Mouse (Mus musculus): ENCODE results near the gene Phf21a. TPM values are rescaled to one million over a fixed set of nuclear protein-coding genes. Genes with fewer than 3 reads are reported as not detected.
A peak's percentile ranks its signal among the peaks of the same experiment; 100 is the strongest.
"Not testable (repeated sequence)": the region's sequence is repeated elsewhere in the genome, so short reads cannot be mapped to it uniquely, and the experiment has no call there.

The Phf21a gene
- total RNA-seq, 1 experiment from 2014 or later, result 96.6 TPM

DNA sequence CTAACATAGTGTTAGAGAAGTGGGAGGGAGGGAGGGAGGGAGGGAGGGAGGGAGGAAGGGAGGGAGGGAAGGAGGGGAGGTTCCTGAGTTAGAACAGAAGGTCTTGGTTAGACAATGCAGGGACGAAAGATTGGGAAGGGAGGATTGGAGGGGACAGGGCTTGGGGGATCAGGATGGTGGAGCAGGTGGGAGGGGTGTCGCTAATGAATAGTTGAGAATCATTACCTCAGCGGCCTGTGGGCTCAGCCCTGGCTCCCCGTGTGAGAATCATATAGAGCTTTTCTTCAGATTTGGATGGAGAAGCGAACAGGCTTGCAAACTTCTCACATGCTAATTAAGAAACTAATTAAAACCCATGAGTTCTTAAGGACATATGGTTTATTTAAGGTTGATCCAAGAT, 23.3 kb upstream of the Phf21a start:
- ATAC-seq (replicated peaks; ENCODE audit: insufficient number of reproducible peaks, low FRiP score, low TSS enrichment, poor library complexity, severe bottlenecking), result no peak

DNA sequence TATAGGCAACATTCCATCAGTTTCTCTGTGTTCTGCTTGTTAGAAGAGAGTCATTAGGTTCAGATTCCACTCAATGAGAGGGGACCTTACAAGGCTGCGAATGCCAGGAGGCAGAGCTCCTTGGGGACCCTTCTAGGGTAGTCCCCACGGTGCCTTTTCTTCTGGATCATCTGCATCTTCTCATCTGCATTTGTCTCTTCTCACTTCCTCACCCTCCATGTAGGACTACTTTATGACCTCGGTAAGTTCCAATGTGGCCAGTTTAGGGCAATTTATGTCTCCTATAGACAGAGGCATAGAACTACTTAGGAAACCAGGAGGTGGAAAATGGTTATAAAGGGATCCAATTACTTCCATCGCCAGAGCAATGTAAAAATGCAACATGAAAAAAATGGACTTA, 21.8 kb upstream of the Phf21a start:
- ATAC-seq (replicated peaks; ENCODE audit: insufficient number of reproducible peaks, low FRiP score, low TSS enrichment, poor library complexity, severe bottlenecking), result no peak

GRCm38 (mm10) chr2:92076086-92076692, 16.7 kb upstream of the Phf21a start:
- ATAC-seq (replicated peaks; ENCODE audit: insufficient number of reproducible peaks, low FRiP score, low TSS enrichment, poor library complexity, severe bottlenecking), result no peak

DNA sequence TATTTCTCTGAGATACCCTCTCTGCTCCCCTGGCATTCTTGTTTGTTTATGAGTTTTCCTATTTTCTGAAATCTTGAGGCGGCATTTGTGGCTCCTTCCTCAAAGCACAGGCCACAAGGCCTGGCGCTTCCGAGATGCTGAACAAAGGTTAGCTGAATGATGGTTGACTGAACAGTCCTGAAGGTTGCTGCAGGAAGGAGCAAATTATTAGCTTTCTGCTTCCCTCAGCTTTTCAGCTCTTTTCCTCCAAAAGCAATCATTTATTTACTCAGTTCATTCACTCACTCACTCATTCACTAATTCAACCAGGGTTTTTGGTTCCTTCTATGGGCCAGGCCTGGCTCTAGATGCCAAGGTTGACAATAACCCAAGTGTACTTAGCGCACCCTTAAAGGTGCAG, 10.7 kb upstream of the Phf21a start:
- ATAC-seq (replicated peaks; ENCODE audit: insufficient number of reproducible peaks, low FRiP score, low TSS enrichment, poor library complexity, severe bottlenecking), result no peak

- no peak for ATAC-seq (replicated peaks; ENCODE audit: insufficient number of reproducible peaks, low FRiP score, low TSS enrichment, poor library complexity, severe bottlenecking)
These were observed 7.2 kb upstream of the Phf21a start for GRCm38 (mm10) chr2:92085721-92086120.

DNA sequence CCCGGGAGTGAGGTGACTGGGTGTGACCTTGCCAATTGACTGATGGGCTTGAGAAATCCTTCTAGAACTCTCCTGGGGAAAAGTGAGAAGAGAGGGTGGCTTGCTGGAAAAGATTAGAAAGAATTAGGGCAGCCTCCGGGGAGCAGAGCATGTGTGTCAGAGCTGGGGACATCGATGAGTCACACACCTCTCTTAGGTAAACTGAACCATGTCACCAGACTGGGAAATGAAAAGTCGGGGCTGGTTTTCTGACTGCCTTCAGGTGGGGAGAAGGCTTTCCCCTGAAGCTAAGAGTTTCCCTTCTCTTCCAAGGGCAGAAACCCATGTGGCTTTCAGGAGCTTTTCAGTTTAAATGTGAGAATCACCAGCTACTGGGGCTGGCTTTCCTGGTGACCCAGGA, 5.9 kb upstream of the Phf21a start:
- no peak for ATAC-seq (replicated peaks; ENCODE audit: insufficient number of reproducible peaks, low FRiP score, low TSS enrichment, poor library complexity, severe bottlenecking)

- ATAC-seq (replicated peaks; ENCODE audit: insufficient number of reproducible peaks, low FRiP score, low TSS enrichment, poor library complexity, severe bottlenecking), result no peak
These were observed 3.1 kb upstream of the Phf21a start for GRCm38 (mm10) chr2:92089782-92090181.

GRCm38 (mm10) chr2:92093503-92093902, 586 bp downstream of the Phf21a start:
- peak; percentile 90 for ATAC-seq (replicated peaks; ENCODE audit: insufficient number of reproducible peaks, low FRiP score, low TSS enrichment, poor library complexity, severe bottlenecking)

GRCm38 (mm10) chr2:92094078-92094477, 1.2 kb downstream of the Phf21a start:
- ATAC-seq (replicated peaks; ENCODE audit: insufficient number of reproducible peaks, low FRiP score, low TSS enrichment, poor library complexity, severe bottlenecking), result no peak

DNA sequence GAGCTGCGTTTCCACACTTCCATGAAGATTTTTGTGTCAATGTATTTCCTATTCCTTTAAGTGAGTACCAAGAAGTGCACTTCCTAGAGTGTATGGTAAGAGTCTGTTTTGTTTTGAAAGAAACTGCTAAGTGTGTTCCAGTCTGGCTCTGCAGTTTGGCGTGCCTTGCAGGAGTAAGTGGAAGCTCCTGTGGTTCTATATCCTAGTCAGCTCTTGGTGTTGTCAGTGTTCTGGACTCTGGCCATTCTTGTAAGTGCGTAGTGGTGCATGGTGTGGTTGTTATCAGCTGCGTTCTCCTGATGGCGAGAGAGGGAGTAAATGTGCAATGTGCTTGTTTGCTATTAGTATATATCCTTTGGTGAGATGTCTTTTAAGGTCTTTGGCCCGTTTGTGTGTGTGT, 7.9 kb downstream of the Phf21a start:
- ATAC-seq (replicated peaks; ENCODE audit: insufficient number of reproducible peaks, low FRiP score, low TSS enrichment, poor library complexity, severe bottlenecking), result no peak

- no peak for ATAC-seq (replicated peaks; ENCODE audit: insufficient number of reproducible peaks, low FRiP score, low TSS enrichment, poor library complexity, severe bottlenecking)
These were observed 31.6 kb downstream of the Phf21a start for GRCm38 (mm10) chr2:92124523-92124922.

DNA sequence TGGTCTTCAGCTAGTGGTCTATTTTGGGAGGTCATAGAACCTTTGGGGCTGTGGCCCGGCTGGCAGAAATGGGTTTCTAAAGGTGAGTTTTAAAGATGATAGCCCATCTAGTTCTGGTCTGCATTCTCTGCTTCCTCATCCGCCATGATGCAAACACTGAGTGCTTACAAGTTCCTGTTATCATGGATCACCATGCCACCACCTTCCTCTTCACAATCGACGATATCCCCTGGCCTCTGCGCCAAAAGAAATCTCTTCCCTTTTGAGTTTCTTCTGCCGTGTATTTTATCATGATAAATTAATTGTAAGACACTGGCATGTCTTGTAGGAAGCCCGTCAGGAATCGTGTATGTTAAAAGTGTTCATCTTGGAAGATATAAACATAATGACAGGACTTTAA, 32.4 kb downstream of the Phf21a start:
- ATAC-seq (replicated peaks; ENCODE audit: insufficient number of reproducible peaks, low FRiP score, low TSS enrichment, poor library complexity, severe bottlenecking), result no peak

DNA sequence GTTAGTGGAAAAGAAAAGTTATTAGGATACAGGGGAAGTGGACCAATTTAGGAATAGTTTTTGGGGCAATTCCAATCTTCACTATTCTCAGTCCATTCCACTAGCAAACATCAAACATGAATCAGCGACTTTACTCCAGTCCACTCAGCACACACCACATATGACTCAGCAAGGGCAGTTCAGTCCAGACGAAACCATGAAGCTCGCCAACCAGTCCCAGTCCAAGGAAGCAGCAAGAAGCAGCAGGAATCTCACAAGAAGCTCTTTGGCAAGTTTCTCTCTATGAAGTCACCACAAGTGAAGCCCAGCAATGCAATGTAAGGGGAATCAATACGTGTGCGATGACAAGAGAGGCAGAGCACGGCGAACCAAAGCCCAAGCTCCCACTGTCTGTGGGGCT, 37.2 kb downstream of the Phf21a start:
- no peak for ATAC-seq (replicated peaks; ENCODE audit: insufficient number of reproducible peaks, low FRiP score, low TSS enrichment, poor library complexity, severe bottlenecking)

DNA sequence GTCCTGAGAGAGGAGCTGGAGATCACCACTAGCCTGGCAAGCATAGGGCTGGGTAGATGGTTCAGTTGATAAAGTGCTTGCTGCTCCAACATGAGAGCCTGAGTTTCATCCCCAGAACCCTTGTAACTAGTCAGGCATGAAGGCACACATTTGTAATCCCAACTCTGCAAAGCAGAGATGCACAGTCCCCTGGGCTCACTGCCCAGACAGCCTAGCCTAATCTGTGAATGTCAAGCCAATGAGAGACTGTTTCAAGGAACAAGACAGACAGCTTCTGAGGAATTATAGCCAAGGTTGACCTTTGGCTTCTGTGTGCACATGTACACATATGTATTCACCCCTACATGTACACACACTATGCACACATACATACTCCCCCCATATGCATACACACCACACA, 45.8 kb downstream of the Phf21a start:
- no peak for ATAC-seq (replicated peaks; ENCODE audit: insufficient number of reproducible peaks, low FRiP score, low TSS enrichment, poor library complexity, severe bottlenecking)

- ATAC-seq (replicated peaks; ENCODE audit: insufficient number of reproducible peaks, low FRiP score, low TSS enrichment, poor library complexity, severe bottlenecking), result no peak
These were observed 46.4 kb downstream of the Phf21a start for GRCm38 (mm10) chr2:92139365-92139764.

DNA sequence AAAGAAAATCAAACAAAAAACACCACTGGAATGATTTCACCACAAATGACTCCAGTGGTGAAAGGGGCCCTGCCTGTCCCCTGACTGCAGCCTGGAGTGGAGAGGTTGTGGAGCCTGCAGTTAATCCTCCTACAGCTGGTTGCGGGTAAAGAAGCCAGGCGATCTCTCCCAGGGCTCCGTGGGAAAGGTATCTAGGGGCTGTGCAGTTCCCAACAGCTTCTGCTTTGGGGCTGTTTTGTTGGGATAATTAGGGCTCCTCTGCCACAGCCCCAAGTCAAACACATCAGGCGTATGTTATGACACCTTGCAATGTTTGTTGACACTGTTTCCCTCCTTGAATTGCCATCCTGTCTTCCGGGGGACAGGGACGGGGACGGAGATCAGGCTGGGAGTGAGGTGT, 47.5 kb downstream of the Phf21a start:
- ATAC-seq (replicated peaks; ENCODE audit: insufficient number of reproducible peaks, low FRiP score, low TSS enrichment, poor library complexity, severe bottlenecking), result no peak

GRCm38 (mm10) chr2:92141073-92141472, 48.2 kb downstream of the Phf21a start:
- ATAC-seq (replicated peaks; ENCODE audit: insufficient number of reproducible peaks, low FRiP score, low TSS enrichment, poor library complexity, severe bottlenecking), result no peak

- ATAC-seq (replicated peaks; ENCODE audit: insufficient number of reproducible peaks, low FRiP score, low TSS enrichment, poor library complexity, severe bottlenecking), result no peak
These were observed 51.0 kb downstream of the Phf21a start for GRCm38 (mm10) chr2:92143932-92144331.

GRCm38 (mm10) chr2:92147925-92148750, 55.2 kb downstream of the Phf21a start:
- not testable (repeated sequence) for ATAC-seq (replicated peaks; ENCODE audit: insufficient number of reproducible peaks, low FRiP score, low TSS enrichment, poor library complexity, severe bottlenecking)

- no peak for ATAC-seq (replicated peaks; ENCODE audit: insufficient number of reproducible peaks, low FRiP score, low TSS enrichment, poor library complexity, severe bottlenecking)
These were observed 71.4 kb downstream of the Phf21a start for GRCm38 (mm10) chr2:92164291-92164690.
